Mouse (Mus musculus): ENCODE data around the gene Olfr1341.

Gene Olfr1341

GRCm38 (mm10) chr4:118703223-118703622 lies at the start of gene Olfr1341:
Gene Olfr1341, plus strand, starts transcription at chr4:118703523.
- DNase-seq (ENCODE audit: low read depth, low spot score) = no peak

DNA sequence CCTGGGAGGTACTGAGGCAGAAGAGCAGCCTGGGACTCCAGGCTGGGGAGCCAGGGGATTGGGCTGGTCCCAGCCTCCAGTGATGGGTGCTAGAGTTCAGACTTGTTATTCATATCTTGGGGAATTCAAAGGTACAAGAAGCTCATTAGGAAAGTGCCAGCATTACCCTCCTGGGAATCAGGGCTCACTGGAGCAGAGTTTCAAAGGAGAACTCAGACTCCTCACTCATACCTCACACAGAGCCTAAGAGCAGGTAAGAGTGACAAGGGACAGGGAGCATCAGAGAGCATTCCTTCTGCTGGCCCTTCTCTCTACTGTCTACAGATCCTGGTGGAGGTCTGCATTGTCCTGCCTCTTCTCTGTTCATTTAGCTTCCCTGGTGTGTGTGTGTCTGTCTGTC lies 44.7 kb upstream of the Olfr1341 start, which contains the start of gene Olfr62:
Gene Olfr62 (plus strand): TSS at position 301 of the 400 bp plus-strand sequence.
- DNase-seq (ENCODE audit: low read depth, low spot score) = no peak

DNA sequence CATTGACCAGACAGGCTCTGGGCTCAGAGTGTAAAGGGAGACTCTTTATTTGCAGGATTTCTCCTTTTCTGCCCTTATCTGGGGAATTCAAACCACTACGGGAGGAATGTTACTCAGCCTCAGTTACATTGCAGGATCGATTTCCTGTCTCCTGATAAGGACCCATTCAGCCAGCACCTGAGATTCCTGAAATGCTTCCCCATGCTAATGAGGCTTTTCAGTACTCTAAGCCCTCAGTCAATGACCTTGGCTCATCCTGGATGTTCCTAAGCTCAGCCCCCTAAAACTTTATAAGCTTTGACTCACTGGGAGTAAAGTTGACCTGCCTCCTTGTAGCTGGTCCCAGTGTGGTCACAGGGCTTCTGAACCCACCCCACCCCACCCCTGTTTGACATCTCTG lies 16.2 kb upstream of the Olfr1341 start:
- no peak for DNase-seq (ENCODE audit: low read depth, low spot score)

- DNase-seq (ENCODE audit: low read depth, low spot score) = no peak
These were observed 10.8 kb upstream of the Olfr1341 start, which contains the start of gene Olfr1342 for GRCm38 (mm10) chr4:118692412-118692973. Gene Olfr1342, minus strand, starts transcription at chr4:118692756.

DNA sequence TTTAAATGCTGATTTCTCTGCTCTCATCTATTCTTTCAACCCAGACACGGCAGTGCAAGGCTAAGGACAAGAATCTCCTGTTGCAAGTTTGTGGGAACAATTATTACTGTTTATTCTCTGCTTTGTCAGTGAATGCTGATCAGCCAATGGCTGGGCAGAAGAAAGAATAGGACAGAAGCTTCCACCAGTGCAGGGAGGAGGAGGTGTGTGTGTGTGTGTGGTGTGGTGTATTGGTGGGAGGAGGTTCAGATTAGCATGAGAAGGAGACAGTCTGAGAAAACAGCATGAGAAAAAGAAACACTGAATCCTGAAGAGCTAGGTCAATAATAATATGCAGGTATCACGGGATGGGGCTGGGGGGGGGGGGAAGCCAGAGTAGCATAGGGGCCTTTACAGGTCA lies 9.5 kb upstream of the Olfr1341 start:
- DNase-seq (ENCODE audit: low read depth, low spot score) = no peak

GRCm38 (mm10) chr4:118708086-118708485 lies 4.8 kb downstream of the Olfr1341 start:
- no peak for DNase-seq (ENCODE audit: low read depth, low spot score)

DNA sequence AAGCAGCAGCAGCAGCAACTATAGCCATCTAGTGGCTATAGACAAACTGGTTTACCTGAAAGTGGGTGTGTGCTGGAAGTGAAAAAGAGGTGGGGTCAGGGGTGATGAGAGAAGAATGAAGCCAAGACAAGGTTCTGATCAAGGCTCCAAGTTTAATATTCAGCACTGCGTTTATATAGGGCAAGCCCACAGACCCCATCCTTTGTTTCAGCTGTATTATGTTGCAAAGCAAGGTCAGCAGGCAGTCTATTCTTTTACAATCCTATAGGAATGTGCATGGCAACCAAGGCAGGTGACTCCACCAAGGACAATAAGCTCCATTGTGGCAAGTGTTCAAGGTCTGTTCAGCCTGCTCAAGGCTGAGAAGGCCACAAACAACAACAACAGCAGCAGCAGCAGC lies 8.3 kb downstream of the Olfr1341 start:
- no peak for DNase-seq (ENCODE audit: low read depth, low spot score)

GRCm38 (mm10) chr4:118719838-118720237 lies 16.5 kb downstream of the Olfr1341 start, which contains the start of gene Olfr1340:
Gene Olfr1340, plus strand, starts transcription at chr4:118720138.
- no peak for DNase-seq (ENCODE audit: low read depth, low spot score)

DNA sequence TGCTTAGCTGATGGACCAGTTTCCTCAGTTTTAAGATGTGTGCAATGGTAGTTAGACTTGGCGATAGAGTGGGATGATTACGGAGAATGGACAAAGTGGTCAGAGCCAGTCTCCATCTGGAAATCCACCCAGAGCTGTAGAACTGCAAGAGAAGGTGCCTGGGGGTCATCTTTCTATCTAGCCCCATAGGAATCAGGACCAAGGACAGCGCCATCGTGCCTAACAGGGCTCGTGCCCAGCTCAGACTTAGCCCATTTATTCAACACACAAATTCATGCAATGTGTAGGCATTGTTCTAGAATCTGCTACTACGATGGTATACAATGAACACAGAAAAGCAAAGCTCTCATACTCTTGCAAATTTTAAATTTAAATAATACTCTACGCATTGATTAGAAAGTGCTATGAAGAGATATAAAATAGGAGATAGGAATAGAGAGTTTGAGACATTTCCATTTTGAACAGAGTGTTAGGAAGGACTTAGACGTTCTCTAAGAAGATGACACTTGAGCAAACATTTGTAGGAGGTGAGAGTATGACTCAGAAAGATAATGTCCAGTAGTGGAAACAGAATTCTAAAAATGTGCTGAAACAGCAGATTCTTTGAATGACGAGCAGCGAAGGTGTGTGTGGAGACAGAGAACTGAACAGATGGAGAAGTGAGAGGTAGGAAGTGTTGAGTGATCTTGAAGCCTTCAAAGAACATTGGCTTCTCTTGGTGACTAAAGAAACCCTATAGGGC lies 18.6 kb downstream of the Olfr1341 start:
- DNase-seq (ENCODE audit: low read depth, low spot score) = peak; percentile 39

DNA sequence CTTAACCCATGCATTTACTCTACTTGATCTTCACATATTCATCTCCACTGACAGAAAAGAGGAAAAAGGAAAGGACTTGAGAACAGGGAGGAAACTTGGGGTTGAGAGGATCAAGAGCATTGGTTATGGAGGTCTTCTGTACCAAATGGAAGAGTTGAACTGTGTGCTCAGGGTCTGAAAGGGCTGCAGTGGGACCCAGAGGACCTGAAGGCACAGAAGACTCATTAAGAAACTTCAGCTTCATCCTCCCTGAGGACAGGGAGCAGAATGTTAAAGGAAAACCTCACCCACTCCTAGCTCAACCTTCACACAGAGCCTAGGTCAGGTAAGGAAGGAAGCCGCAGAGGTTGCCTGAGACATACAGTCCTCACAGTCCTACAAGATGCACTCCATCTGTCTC lies 28.6 kb downstream of the Olfr1341 start, which contains the start of gene Olfr1339:
Gene Olfr1339 (plus strand): TSS at position 301 of the 400 bp plus-strand sequence.
- no peak for DNase-seq (ENCODE audit: low read depth, low spot score)

DNA sequence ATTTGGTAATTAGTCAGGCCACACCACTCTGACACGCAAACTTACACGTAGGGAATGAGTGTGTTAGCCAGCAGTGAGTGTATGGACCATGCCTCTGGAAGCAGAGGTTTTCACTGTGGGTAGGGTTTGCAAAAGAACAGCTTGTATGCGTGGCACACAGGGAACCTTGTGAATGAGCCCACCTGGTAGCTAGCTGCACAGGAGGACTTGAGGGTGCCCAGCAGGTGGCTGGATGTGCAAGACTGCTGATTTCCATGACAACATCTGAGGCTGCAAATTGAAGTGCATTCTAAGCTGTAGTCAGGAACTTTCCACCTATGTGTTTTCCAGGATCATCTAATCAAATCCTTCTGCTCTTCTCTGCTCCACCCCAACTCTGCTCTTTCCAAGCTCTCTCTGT lies 36.3 kb downstream of the Olfr1341 start:
- no peak for DNase-seq (ENCODE audit: low read depth, low spot score)

DNA sequence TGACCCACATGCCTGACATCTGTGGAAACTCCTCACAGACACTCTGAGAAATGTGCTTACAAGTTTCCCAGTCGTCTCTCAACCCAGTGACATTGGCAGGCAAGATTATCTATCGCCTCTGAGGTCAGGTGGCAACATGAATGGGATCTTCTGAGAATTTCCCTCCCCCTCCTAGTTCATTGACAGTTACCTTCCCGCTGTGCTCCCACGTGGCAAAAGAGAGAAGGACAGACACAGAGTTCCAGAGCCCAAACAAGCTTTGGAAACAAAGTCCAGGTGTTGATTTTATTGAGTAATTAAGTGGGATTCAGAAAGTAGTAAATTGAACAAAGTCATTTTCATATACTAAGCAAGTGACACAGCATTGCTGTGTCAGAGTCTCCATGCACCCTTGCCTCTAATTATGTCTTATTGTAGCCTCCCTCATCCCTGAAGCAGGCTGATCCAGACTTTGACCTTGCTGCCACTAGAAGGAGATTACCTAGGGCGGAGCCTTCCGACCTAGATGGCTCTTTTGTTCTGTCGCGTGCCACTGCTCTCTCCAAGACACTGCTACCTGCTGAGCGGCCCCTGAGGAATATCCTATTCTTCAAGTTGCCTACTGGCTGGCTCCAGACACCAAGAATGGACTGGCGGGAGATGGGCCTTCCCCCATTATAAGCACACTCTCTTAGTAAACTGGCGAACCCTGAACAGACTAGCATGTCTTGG lies 37.8 kb downstream of the Olfr1341 start:
- DNase-seq (ENCODE audit: low read depth, low spot score) = no peak

GRCm38 (mm10) chr4:118741881-118742280 lies 38.6 kb downstream of the Olfr1341 start:
- no peak for DNase-seq (ENCODE audit: low read depth, low spot score)

GRCm38 (mm10) chr4:118758637-118759036 lies 55.3 kb downstream of the Olfr1341 start, which contains the start of gene Olfr1338:
Gene Olfr1338, minus strand, starts transcription at chr4:118758737.
- DNase-seq (ENCODE audit: low read depth, low spot score) = no peak
